Mouse (Mus musculus) left cerebral cortex, adult 2 months (tissue): Measurements from ENCODE around the gene Ston2. TPM values are rescaled to one million over a fixed set of nuclear protein-coding genes. Genes with fewer than 3 reads are reported as not detected.
A peak's percentile ranks its signal among the peaks of the same experiment; 100 is the strongest.
"Not testable (repeated sequence)": the region's sequence is repeated elsewhere in the genome, so short reads cannot be mapped to it uniquely, and the experiment has no call there.

Experiments
- DNase-seq, 2 experiments: peaks; one replicate each; pipeline ENCODE4 v3.0.0; 2021 to 2022; ENCODE audit warnings: low spot score in 2 of 2, mixed read lengths in 1 of 2; ENCODE audit errors: extremely low spot score in 1 of 2
- H3K27ac ChIP-seq: fragments of 200-600 bp; 2 replicates; pipeline ENCODE4 v1.8.1; 2022
- H3K4me3 ChIP-seq: fragments of 200-600 bp; 2 replicates; pipeline ENCODE4 v1.8.1; 2022
- CTCF ChIP-seq: fragments of 200-600 bp; IDR thresholded peaks from 2 replicates; pipeline ENCODE4 v1.8.1; 2022; ENCODE audit warnings: antibody characterized with exemption, mild to moderate bottlenecking, moderate library complexity
- intact Hi-C: fragments of 180-260 bp; cut with DNase I; formaldehyde crosslinking; loops from one replicate; pipeline ENCODE4 v1.15.1; 2025
- total RNA-seq, 2 experiments: library from RNA; stranded (reverse); gene quantifications; 2 replicates each; pipeline ENCODE4 v1.2.3; 2021

The Ston2 gene
- total RNA-seq, 2 experiments from 2014 or later: 17.1 to 20.2 TPM

GRCm38 (mm10) chr12:91803207-91803932, 15.2 kb upstream of the Ston2 start:
- TF ChIP-seq CTCF: no peak
- intact Hi-C loops: no loop called here

DNA sequence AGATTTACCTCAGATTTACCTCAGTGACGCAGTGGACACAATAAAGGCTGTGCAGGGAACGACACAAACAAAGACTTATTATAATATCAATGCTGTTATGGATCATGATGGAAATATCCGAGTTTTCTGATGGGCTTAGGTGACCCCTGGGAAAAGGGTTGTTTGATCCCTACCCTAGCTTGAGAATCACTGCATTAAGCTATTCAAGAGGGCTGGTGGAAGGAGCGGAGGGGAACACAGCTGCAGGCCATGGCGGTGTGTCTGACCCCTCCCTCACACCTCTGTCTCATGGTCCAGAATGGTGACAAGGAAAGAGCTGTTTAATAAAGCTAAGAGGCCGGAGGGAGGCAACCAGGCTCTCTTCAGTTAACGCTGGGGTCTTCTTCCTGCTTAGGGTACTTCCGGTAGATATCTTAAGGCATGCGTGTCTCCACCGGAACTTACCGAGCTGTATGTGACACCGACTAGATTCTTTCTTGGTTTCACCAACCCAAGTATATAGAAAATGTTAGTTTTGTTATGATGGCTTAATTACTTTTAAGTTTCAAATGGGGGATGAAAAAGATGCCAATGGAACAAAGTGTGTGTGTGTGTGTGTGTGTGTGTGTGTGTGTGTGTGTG, 14.5 kb upstream of the Ston2 start:
- Histone ChIP-seq H3K4me3 (no peak overlapping the region), H3K27ac (no peak overlapping the region)
- intact Hi-C loops: no loop called here

More at GRCm38 (mm10) chr12:91803207-91803932, 15.2 kb upstream of the Ston2 start:
- peak overlapping the region; percentile 11; the same call in 1 of the 2 replicates for H3K27ac ChIP-seq
- H3K4me3 ChIP-seq: no peak overlapping the region
- DNase-seq: peak; percentile 31 to 35

DNA sequence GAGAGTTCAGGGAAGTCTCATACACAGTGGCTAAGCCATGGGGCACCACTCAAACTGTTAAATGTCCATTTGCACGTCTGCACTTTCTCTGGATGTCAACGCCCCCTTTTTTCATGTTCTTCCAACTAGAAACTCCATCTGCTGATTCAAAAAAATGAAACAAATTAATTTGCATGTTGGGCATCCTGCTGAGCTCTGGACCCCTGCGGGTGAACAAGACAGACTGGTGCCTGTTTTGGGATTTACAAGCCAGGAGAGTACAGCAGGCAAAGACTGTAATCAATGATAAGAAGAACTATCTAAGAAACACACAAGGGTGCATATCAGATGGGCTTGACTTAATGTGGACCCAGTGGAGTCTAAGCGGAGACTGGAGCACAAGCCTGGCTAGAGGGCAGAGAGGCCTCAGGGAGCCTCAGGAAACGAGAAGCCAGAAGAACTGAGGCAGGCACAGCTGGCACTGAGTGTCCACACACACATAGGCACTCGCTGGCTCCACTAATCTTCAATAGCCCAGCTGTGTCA, 12.7 kb upstream of the Ston2 start:
- Histone ChIP-seq H3K4me3 (no peak overlapping the region), H3K27ac (no peak overlapping the region)
- intact Hi-C loops: no loop called here
- DNase-seq: no peak
- no peak for TF ChIP-seq CTCF

More for the DNA sequence above, 14.5 kb upstream of the Ston2 start:
- no peak for DNase-seq
- no peak for TF ChIP-seq CTCF

GRCm38 (mm10) chr12:91799821-91800335, 11.7 kb upstream of the Ston2 start:
- no peak for DNase-seq
- intact Hi-C loops: loop anchor here (1.0 to 2.0 kb wide), 3 partner anchors 159 to 400 kb away; no protein-coding TSS in a partner anchor
- Histone ChIP-seq H3K4me3 (no peak overlapping the region), H3K27ac (no peak overlapping the region)
- no peak for TF ChIP-seq CTCF

GRCm38 (mm10) chr12:91799379-91799773, 11.2 kb upstream of the Ston2 start:
- TF ChIP-seq CTCF: peak; percentile 86
- intact Hi-C loops: loop anchor here (1.0 to 2.0 kb wide), 3 partner anchors 159 to 399 kb away; no protein-coding TSS in a partner anchor
- Histone ChIP-seq H3K4me3 (no peak overlapping the region), H3K27ac (no peak overlapping the region)
- no peak for DNase-seq

GRCm38 (mm10) chr12:91798720-91799378, 10.7 kb upstream of the Ston2 start:
- H3K27ac ChIP-seq: no peak overlapping the region
- TF ChIP-seq CTCF: no peak
- no peak overlapping the region for H3K4me3 ChIP-seq
- intact Hi-C loops: loop anchor here (1.0 to 2.0 kb wide), 3 partner anchors 158 to 399 kb away; no protein-coding TSS in a partner anchor
- DNase-seq: no peak

DNA sequence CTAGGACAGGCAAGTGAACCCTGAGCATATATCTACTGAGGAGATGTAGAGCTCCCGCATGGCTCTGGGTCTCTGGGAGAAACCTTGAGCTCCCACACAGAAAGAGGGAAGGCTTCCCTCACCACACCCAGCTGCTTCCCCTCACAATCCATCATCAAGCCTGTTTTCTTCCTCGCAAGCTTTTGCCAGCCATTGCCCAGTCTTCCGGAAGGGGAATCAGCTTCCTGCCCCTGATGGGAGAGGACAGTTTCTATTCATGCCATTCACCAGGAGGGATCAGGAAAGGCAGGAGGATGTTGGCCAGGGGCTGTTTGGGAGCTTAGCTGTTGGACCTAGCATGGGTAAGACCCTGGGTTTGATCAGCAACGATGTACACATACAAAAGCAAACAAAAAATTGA, 8.6 kb upstream of the Ston2 start:
- DNase-seq: no peak
- TF ChIP-seq CTCF: no peak
- intact Hi-C loops: no loop called here
- Histone ChIP-seq H3K27ac (no peak overlapping the region), H3K4me3 (no peak overlapping the region)

GRCm38 (mm10) chr12:91793266-91793665, 5.1 kb upstream of the Ston2 start:
- DNase-seq: no peak
- Histone ChIP-seq H3K4me3 (no peak overlapping the region), H3K27ac (no peak overlapping the region)
- no peak for TF ChIP-seq CTCF
- intact Hi-C loops: no loop called here

DNA sequence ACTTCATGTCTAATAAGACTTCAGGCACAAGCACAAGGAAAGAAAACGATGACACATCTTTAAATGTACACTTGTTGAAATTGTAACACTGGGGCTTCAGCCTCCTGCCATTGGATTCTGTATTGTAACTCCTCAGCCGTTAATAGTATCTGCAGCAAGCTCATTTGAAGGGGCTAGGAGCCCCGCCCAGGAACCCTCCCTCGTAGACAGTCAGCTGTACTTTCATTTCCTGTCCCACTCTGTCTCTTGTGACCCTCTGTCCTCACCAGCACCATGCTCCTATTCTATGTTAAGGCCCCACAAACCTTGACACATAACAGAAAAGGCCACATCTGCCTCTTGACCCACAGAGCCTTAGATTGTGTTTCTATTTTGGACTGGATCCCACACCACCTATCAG, 3.6 kb upstream of the Ston2 start:
- intact Hi-C loops: no loop called here
- TF ChIP-seq CTCF: no peak
- no peak for DNase-seq
- Histone ChIP-seq H3K27ac (no peak overlapping the region), H3K4me3 (no peak overlapping the region)

DNA sequence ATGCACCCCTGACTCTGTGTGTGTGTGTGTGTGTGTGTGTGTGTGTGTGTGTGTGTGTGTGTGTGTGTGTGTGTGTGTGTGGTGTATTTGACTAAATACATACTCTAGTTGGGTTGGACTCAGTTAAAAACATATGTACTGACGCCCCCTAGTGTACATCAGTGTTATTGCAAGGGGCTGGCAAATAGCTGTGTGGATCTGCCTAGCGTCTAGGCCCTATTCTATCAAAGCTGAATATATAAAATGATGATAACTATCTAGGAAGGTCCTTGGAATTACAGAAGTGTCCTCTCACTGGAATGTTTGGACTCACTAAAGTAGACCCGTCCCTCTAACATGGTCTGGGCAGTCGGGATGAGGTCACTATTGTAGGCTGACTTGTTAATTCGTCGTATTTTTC, 1.6 kb upstream of the Ston2 start:
- TF ChIP-seq CTCF: peak; percentile 67
- Histone ChIP-seq H3K4me3 (no peak overlapping the region), H3K27ac (no peak overlapping the region)
- intact Hi-C loops: loop anchor here (1.0 kb wide), 1 partner anchor 150 kb away; no protein-coding TSS in a partner anchor
- DNase-seq: peak; percentile 60 to 73

DNA sequence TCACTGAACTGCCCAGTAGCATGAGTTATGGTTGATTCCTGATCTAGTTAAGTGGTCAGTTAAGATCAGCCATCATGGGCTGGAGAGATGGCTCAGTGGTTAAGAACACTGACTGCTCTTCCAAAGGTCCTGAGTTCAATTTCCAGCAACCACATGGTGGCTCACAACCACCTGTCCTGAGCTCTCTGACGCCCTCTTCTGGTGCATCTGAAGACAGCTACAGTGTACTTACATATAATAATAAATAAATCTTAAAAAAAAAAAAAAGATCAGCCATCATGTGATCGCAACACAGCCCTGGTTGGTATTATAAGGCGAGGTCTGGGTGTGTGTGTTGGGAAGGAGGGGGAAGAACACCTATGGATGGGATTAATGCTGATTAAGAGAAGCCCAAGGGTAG, 259 bp upstream of the Ston2 start:
- H3K27ac ChIP-seq, DNase-seq, intact Hi-C loops, H3K4me3 ChIP-seq: not testable (repeated sequence)

DNA sequence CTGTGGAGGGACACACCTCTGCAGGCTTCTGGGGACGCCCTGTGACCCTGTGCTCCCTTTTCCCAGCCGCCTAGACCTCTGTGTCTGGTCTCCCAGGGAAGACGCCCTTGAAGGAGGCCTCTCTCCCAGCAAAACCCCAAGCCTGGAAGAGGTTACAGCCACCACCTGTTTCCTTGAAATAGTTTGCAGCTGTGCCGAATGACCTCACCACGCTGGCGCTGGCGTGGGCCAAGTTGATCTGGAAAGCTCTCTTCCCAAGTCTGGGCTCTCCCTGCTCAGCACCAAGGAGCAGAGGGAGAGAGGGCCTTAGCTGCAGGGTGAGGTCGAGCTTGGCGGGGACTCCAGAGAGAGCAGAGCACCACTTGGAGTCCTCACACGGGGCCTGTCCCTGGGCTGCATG, 1.8 kb downstream of the Ston2 start:
- no peak for TF ChIP-seq CTCF
- intact Hi-C loops: no loop called here
- no peak overlapping the region for H3K4me3 ChIP-seq
- DNase-seq: no peak
- H3K27ac ChIP-seq: no peak overlapping the region
